Mouse (Mus musculus) v-Abl transformed pro-B cells (cell line): ENCODE data around the gene Col1a2.

Experiments
- in situ Hi-C, 2 experiments: fragments of 400-800 bp; cut with MboI; formaldehyde crosslinking; loops; one replicate each; pipeline ENCODE4 v1.15.1; 2025; ENCODE audit not compliant: unreplicated experiment in 2 of 2

Gene Col1a2

DNA sequence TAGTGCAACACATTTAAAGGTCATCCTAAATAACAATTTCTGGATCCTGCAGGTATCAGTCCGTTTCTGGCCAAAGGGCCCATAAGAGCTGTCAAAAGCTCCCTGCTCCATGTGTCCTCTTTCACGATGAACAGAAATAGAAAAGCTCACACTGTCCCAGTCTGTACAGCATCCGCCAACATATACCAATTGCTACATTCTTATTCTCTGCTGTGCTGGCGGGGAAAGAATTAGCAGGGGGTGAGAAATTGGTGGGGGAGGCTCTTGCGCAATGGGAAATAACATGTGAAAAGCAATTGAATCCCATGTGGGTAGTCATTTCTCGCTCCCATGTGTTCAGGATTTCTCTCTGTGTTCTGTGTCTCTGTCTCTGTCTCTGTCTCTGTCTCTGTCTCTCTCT lies 73.7 kb downstream of the Col1a2 start:
- in situ Hi-C loops, result no loop called here

GRCm38 (mm10) chr6:4579620-4580019 lies 75.0 kb downstream of the Col1a2 start:
- in situ Hi-C loops, result no loop called here

- in situ Hi-C loops, result no loop called here
These were observed 78.9 kb downstream of the Col1a2 start for GRCm38 (mm10) chr6:4583485-4583884.

- in situ Hi-C loops, result no loop called here
These were observed 83.3 kb downstream of the Col1a2 start for GRCm38 (mm10) chr6:4587946-4588345.

DNA sequence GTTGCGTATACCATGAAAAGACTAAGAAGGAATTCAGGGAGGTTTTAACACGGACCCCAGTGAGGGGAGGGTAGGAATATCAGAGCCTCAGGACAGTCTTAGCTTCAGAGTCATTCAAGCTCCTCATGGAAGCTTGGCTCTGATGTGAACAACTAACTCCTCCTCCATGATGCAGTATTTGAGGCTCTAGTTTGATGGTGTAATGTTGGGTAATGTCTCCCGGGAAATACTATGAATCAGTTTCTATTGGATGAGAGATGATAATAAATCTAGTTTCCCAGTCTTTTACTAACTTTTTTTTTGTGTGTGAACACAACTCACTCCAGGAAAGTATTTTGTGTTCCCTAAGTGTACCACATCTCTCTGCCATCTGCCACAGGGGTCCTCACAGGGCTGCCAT lies 84.1 kb downstream of the Col1a2 start:
- in situ Hi-C loops, result no loop called here

DNA sequence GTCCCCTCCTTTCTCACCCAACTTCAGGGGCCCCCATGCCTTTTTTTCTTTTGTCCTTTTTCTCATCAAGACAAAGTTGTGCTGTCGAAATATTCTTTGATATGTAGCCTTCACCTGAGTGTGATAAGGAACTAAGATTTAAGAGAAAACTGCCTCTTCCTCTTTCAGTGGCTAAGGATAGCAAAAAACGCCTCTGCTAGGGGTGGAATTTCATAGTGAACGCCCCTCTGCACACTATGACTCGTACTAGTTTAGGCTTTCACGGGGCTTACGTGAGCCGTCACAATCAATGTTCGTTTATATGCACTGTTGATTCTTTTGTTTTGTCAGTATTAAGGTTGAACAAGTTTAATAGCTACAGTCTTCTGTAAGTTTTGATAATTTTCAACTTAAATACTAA lies 85.5 kb downstream of the Col1a2 start:
- in situ Hi-C loops, result no loop called here
